Mouse (Mus musculus) hindbrain, embryonic 15.5 days (tissue): Measurements from ENCODE around the gene Sh2d3c. TPM values are rescaled to one million over a fixed set of nuclear protein-coding genes. Genes with fewer than 3 reads are reported as not detected.

Experiments
- ATAC-seq: fragments of 200-750 bp; cut with Nextera tagmentation; 2 replicates; pipeline ENCODE4 v1.8.0; 2017; ENCODE audit warnings: low read depth, moderate number of reproducible peaks, moderate TSS enrichment; ENCODE audit not compliant: low FRiP score
- H3K27ac ChIP-seq: fragments of 300-500 bp; sonication (generic); replicated peaks from 2 replicates; pipeline ENCODE4 v1.5.1; 2015; ENCODE audit warnings: mild to moderate bottlenecking, inconsistent platforms
- H3K27me3 ChIP-seq: fragments of 300-500 bp; sonication (generic); 2 replicates; pipeline ENCODE4 v1.6.1; 2015; ENCODE audit warnings: control low read depth, inconsistent platforms
- H3K36me3 ChIP-seq: fragments of 300-500 bp; sonication (generic); 2 replicates; pipeline ENCODE4 v1.6.1; 2015; ENCODE audit warnings: control low read depth, inconsistent platforms
- H3K4me1 ChIP-seq: fragments of 300-500 bp; sonication (generic); replicated peaks from 2 replicates; pipeline ENCODE4 v1.6.1; 2015; ENCODE audit warnings: control low read depth, inconsistent platforms
- H3K4me2 ChIP-seq: fragments of 300-500 bp; sonication (generic); 2 replicates; pipeline ENCODE4 v1.6.1; 2015; ENCODE audit warnings: moderate library complexity, mild to moderate bottlenecking, inconsistent platforms
- H3K4me3 ChIP-seq: fragments of 300-500 bp; sonication (generic); 2 replicates; pipeline ENCODE4 v1.5.1; 2015; ENCODE audit warnings: mild to moderate bottlenecking, inconsistent platforms
- H3K9ac ChIP-seq: fragments of 300-500 bp; sonication (generic); 2 replicates; pipeline ENCODE4 v1.6.1; 2015; ENCODE audit warnings: inconsistent platforms
- H3K9me3 ChIP-seq: fragments of 300-500 bp; sonication (generic); 2 replicates; pipeline ENCODE4 v1.6.1; 2016; ENCODE audit warnings: control low read depth, inconsistent platforms
- WGBS: fragments of 180-500 bp; shearing (Covaris S2); methylation state at CpG from one replicate; pipeline ENCODE4 v1.1.7; 2015; 5-methylcytosine and 5-hydroxymethylcytosine counted together
- polyA plus RNA-seq: library from polyadenylated mRNA; unstranded; fragments of >200 nt; fragmentation: Nextera tagmentation; extraction: Ambion mirVana; gene quantifications from 2 replicates; pipeline ENCODE4 v1.2.1, GENCODE M21; 2015

The Sh2d3c gene
- polyA plus RNA-seq, 1 experiment from 2014 or later, result 53.3 TPM

DNA sequence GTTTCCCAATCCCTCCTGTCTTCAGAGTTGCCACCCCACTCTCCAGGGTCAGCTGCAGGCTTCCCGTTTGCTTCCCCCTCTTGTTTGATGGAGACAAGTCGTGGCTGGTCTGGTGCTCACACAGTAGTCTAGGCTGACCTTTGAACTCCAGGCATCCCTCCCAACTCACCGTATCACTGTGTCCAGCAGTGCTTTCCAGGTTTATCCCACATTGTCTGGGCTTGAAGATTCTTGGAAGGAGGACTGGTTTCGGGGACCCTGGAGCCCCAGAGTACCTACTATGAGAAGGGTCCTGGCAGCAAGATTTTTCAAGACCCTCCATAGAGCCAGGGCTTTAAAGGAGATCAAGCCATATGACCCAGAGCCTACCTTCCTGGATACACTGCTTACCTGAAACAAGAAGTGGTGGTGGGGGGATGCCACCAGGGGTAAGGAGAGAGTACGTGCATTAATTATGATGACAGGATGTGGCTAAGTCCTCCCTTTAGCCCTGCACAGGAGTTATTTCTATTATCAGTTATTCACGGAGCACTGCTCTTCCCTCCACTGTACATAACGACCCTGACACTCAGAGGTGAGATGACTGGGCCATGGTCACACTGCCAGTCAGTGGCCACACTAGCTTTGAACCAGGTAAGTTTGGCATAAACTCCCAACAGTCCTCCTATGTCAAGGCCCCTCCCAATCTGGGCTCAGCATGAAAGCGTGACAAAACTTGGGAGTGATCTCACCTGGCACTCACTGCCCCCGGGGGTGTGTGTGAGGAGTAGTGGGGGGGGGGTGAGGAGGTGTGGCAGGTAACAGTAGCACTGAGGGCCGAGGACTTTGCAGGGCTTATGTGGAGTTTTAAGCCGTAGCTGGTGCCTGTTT lies 6.5 kb upstream of the Sh2d3c start:
- Histone ChIP-seq H3K9me3 (no peaks in the 10 kb centered on the region), H3K27ac (peak overlapping the region; percentile 100), H3K4me1 (peaks cover 36% of the 10 kb centered on the region), H3K36me3 (peaks cover 9% of the 10 kb centered on the region), H3K4me3 (peak overlapping the region; percentile 86; the same call in 1 of the 2 replicates), H3K9ac (peak overlapping the region; percentile 97), H3K4me2 (peak overlapping the region; percentile 85), H3K27me3 (no peaks in the 10 kb centered on the region)
- ATAC-seq, result no peak
- 63% methylated on average over 11 of the region's 11 CpGs for WGBS

DNA sequence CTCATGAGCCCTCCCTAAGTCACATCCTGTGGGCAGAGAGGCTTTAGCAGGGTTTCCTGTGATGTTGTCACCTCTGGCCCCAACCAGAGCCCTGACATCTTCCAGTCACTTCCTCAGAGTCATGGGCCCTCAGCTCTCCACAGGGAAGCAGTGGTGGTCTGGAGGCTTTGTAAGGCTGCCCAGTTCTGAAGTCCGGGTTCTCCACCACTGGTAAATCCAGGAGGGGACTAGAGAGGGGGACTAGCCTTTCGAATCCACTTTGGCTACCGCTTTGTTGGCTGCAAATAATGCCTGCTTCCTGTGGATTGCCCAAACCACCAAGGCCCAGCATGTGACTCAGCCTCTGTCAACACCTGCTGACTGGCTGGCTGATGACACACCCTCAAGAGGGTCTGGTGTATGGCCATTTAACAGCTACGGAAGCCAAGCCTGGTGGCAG lies 5.8 kb upstream of the Sh2d3c start:
- H3K4me3 ChIP-seq, result no peak overlapping the region
- no peaks in the 10 kb centered on the region for H3K9me3 ChIP-seq
- H3K9ac ChIP-seq, result no peak overlapping the region
- ATAC-seq, result no peak
- H3K27me3 ChIP-seq, result no peaks in the 10 kb centered on the region
- H3K36me3 ChIP-seq, result peaks cover 4% of the 10 kb centered on the region; the same call in 1 of the 2 replicates
- WGBS, result 80% methylated on average over 4 of the region's 4 CpGs
- H3K27ac ChIP-seq, result no peak overlapping the region
- peaks cover 36% of the 10 kb centered on the region for H3K4me1 ChIP-seq
- no peak overlapping the region for H3K4me2 ChIP-seq

DNA sequence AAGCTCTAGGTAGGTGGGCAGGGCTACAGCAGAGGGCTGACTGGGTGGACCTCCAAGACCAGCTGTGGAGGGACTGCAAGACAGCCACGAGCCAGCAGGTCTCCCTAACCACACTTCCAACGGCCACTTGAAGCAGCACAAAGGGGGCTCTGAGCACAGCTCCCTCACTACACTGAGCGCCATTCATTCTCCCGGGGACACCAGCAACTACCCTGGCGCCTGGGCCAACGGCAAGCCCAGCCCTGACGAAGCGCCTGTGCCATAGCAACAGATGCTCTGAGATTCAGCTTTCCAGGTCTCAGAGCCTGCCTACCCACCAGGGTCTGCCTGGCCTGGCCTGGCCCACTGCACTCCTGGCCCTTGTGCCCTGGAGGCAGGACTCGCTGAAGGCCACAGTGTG lies 2.1 kb upstream of the Sh2d3c start:
- Histone ChIP-seq H3K36me3 (no peaks in the 10 kb centered on the region), H3K4me2 (no peak overlapping the region), H3K9ac (no peak overlapping the region), H3K27me3 (no peaks in the 10 kb centered on the region), H3K9me3 (no peaks in the 10 kb centered on the region), H3K4me3 (no peak overlapping the region), H3K27ac (peak overlapping the region; percentile 31; the same call in 1 of the 2 replicates), H3K4me1 (peaks cover 18% of the 10 kb centered on the region)
- ATAC-seq, result peak; percentile 57
- 48% methylated on average over 9 of the region's 9 CpGs for WGBS

DNA sequence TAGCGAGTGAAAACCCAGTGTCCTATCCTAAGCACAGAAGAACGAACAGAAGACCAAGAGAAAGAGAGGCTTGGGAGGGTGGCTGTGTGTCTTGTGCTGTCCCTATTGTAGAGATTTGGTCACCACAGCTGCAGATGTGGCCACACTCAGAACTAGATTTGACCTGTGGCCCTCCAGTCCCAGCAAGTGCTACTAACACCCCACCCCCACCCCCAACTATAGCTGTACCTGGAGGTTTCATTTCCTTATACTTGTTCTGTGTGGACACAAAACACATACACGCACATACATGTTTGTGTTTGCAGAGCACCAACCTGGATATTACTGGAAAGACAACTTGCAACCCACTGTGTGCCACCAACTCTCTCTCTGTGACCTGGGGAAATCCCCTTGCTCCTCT lies 802 bp upstream of the Sh2d3c start:
- no peak for ATAC-seq
- H3K4me1 ChIP-seq, result peaks cover 5% of the 10 kb centered on the region; the same call in 1 of the 2 replicates
- no peak overlapping the region for H3K4me3 ChIP-seq
- H3K4me2 ChIP-seq, result no peak overlapping the region
- no peaks in the 10 kb centered on the region for H3K9me3 ChIP-seq
- no peaks in the 10 kb centered on the region for H3K27me3 ChIP-seq
- H3K9ac ChIP-seq, result no peak overlapping the region
- 91% methylated on average over 3 of the region's 3 CpGs for WGBS
- no peaks in the 10 kb centered on the region for H3K36me3 ChIP-seq
- no peak overlapping the region for H3K27ac ChIP-seq

DNA sequence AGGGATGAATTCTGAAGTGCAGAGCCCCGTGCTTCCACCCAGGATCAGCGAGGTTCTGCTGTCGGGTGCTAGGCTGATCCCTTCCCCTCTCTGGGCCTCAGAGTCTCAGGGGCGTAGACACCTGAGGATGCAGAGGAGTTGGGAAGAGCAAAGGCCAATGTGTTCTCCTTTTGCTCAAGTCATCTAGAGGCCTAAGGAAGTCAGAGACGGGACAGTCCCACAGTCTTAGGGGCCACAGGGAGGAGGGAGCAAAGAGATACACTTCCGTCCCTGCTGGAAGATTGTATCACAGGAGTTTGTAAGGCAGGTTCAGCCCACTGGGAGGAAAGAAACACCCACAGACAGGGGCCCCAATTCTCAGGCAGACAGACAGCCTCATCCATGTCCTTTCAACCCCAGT lies 1.2 kb downstream of the Sh2d3c start:
- Histone ChIP-seq H3K27me3 (no peaks in the 10 kb centered on the region), H3K4me3 (no peak overlapping the region), H3K4me2 (no peak overlapping the region), H3K36me3 (no peaks in the 10 kb centered on the region), H3K4me1 (peaks cover 7% of the 10 kb centered on the region), H3K27ac (no peak overlapping the region), H3K9ac (no peak overlapping the region), H3K9me3 (no peaks in the 10 kb centered on the region)
- ATAC-seq, result no peak
- 60% methylated on average over 6 of the region's 6 CpGs for WGBS

DNA sequence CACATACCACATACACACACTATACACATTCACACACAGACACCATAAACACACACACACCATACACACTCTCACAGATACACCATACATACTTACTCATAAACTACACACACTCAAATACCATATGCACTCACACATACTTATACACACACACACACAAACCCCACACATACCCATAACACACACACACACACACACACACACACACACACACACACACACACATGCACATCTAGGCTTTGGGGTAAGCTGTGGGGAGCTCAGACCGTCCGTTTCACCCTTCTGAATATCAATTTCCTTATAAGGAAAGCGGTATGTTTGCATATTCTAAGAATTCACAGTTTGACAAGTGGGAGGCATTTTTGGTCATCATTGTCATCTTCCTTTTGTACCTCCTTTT lies 1.7 kb downstream of the Sh2d3c start:
- Histone ChIP-seq H3K4me1 (peaks cover 12% of the 10 kb centered on the region), H3K27me3 (no peaks in the 10 kb centered on the region), H3K9me3 (no peaks in the 10 kb centered on the region), H3K4me2 (no peak overlapping the region), H3K27ac (no peak overlapping the region), H3K4me3 (no peak overlapping the region), H3K9ac (no peak overlapping the region), H3K36me3 (no peaks in the 10 kb centered on the region)
- WGBS, result 75% methylated on average over 3 of the region's 3 CpGs
- no peak for ATAC-seq

DNA sequence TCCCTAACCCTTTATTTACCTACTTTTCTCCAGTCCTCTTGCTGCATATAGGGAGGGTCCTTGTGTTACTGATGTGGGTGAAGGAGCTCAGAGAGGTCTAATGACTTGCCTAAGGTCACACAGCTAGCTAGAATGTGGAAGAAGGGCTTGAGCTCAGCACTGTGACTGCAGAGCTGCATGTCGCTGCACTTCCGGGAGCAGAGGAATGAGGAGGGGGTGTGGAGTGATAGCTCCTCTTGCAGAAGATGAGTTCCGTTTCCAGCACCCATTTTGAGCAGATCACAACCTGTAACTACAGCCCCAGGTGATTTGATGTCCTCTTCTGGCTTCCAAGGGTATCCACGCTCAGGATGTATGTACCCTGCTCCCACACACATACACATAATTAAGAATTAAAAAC lies 3.3 kb downstream of the Sh2d3c start:
- Histone ChIP-seq H3K4me2 (no peak overlapping the region), H3K36me3 (no peaks in the 10 kb centered on the region), H3K4me1 (peaks cover 8% of the 10 kb centered on the region), H3K4me3 (no peak overlapping the region), H3K27me3 (no peaks in the 10 kb centered on the region), H3K27ac (no peak overlapping the region), H3K9ac (no peak overlapping the region), H3K9me3 (no peaks in the 10 kb centered on the region)
- no peak for ATAC-seq
- 81% methylated on average over 4 of the region's 4 CpGs for WGBS

DNA sequence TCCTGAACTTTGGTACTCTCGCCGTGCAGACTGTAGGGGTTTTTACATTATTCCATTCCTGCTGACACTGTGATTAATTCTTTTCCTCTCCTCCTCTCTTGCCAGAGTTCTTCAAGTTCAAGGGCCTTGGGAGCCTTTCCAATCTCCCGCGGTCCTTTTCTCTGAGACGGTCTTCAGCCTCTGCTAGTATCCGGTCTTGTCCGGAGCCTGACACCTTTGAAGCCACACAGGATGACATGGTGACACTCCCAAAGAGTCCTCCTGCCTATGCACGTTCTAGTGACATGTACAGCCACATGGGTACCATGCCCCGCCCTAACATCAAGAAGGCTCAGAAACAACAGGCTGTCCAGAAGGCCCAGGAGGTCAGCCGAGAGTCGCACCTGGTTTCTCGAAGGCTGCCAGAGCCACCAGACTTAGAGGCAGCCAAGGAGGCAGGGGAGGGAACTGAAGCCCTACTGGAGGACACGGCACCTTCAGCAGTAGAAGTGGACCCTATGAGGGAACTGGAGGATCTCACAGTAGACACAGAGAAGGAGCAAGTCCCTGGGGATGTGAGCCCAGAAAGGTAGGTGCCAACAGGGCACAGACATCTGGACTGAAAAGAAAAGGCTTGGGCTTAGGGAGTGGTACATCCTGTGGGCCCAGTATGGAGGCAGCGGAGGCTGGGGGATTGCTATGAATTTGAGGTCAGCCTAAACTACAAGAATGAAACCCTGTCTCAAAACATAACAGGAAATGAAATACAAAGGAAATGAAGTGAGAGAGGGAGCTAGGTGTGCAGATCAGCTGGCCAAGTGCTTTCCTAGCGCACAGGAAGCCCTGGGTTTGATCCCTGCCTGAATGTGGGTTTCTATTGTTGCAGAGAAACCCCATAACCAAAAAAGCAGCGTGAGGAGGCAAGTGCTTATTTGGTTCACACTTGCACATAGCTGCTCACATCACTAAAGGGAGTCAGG lies 4.3 kb downstream of the Sh2d3c start:
- WGBS, result 81% methylated on average over 16 of the region's 16 CpGs

DNA sequence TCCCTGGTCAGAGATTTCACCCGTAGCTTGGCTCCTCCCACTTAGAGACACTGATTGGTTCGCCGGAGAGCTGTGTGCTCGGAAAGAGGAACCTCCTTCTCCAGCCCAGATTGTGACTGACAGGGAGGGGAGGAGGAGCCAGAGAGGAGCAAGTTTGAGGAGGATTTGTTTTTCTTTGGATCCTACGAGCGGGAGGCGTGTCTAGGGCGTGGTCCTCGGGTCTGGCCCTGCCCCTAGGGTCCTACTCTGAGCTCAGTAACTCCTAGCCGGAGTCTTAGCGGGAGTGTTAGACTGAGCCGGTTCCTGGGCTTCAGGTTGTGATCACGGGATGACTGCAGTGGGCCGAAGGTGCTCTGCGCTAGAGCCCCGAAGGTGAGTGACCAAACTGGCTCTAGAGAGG lies 6.6 kb downstream of the Sh2d3c start:
- ATAC-seq, result peak; percentile 96

More for the DNA sequence above, 4.3 kb downstream of the Sh2d3c start:
- H3K27ac ChIP-seq, result no peak overlapping the region
- no peaks in the 10 kb centered on the region for H3K36me3 ChIP-seq
- no peaks in the 10 kb centered on the region for H3K9me3 ChIP-seq
- peaks cover 8% of the 10 kb centered on the region for H3K4me1 ChIP-seq
- H3K9ac ChIP-seq, result no peak overlapping the region
- H3K27me3 ChIP-seq, result no peaks in the 10 kb centered on the region
- no peak for ATAC-seq
- H3K4me3 ChIP-seq, result no peak overlapping the region
- H3K4me2 ChIP-seq, result no peak overlapping the region

DNA sequence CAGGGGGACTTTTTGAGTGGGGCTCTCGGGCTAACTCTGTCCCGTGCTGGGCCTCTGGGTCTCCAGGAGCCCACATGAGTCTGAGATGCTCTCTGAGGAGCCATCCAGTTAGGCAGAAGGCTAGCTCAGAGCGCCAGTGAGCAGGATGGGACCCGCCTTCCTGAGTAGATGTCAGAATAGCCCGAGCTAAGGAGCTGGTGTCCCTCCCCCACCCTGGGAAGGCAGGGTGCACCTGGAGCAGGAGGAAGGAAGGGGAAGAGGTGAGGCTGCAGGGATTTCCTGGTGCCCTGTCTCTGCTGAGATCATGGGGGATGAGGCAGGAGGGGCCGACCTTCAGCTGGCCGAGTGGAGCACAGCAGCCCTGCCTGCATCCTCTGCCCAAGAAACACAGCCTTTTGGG lies 7.6 kb downstream of the Sh2d3c start:
- H3K9ac ChIP-seq, result no peak overlapping the region
- H3K27me3 ChIP-seq, result no peaks in the 10 kb centered on the region
- H3K9me3 ChIP-seq, result no peaks in the 10 kb centered on the region
- peaks cover 8% of the 10 kb centered on the region for H3K4me1 ChIP-seq
- WGBS, result 58% methylated on average over 7 of the region's 7 CpGs
- 0 out of 2 replicates have a peak overlapping the region, but pooled peaks have one; percentile 4 for H3K27ac ChIP-seq
- no peaks in the 10 kb centered on the region for H3K36me3 ChIP-seq
- peak overlapping the region; percentile 28 for H3K4me3 ChIP-seq
- ATAC-seq, result peak; percentile 10; the same call in 1 of the 2 replicates
- H3K4me2 ChIP-seq, result peak overlapping the region; percentile 53

More for the DNA sequence above, 6.6 kb downstream of the Sh2d3c start:
- H3K4me2 ChIP-seq, result peak overlapping the region; percentile 53
- H3K4me1 ChIP-seq, result peaks cover 8% of the 10 kb centered on the region
- WGBS, result under 1% methylated on average over 16 of the region's 16 CpGs
- H3K9ac ChIP-seq, result 0 out of 2 replicates have a peak overlapping the region, but pooled peaks have one; percentile 15
- H3K36me3 ChIP-seq, result no peaks in the 10 kb centered on the region
- peak overlapping the region; percentile 28 for H3K4me3 ChIP-seq
- no peaks in the 10 kb centered on the region for H3K27me3 ChIP-seq
- H3K27ac ChIP-seq, result peak overlapping the region; percentile 42; the same call in 1 of the 2 replicates
- H3K9me3 ChIP-seq, result no peaks in the 10 kb centered on the region

DNA sequence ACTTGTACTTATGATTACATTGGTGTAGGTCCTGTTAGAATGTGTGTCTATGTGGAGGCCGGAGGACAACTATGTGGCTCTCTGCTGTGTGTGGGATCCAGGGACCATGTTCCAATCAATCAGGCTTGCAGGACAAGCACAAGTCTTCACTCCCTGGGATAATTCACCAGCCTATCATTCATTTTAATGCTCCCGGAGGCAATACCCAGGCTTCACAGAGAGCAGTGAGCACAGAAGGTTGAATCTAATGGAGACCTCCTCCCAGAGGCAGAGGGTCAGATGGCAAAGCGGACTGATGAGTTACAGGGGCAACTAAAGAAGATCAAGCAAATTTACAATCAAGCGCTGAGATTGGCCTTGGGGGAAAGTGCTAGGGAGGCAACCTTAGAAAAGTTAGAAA lies 8.7 kb downstream of the Sh2d3c start:
- Histone ChIP-seq H3K27me3 (no peaks in the 10 kb centered on the region), H3K27ac (no peak overlapping the region), H3K4me3 (no peak overlapping the region), H3K36me3 (no peaks in the 10 kb centered on the region), H3K9ac (no peak overlapping the region), H3K4me2 (peak overlapping the region; percentile 1), H3K4me1 (peaks cover 8% of the 10 kb centered on the region), H3K9me3 (no peaks in the 10 kb centered on the region)
- WGBS, result 74% methylated on average over 4 of the region's 4 CpGs
- no peak for ATAC-seq

DNA sequence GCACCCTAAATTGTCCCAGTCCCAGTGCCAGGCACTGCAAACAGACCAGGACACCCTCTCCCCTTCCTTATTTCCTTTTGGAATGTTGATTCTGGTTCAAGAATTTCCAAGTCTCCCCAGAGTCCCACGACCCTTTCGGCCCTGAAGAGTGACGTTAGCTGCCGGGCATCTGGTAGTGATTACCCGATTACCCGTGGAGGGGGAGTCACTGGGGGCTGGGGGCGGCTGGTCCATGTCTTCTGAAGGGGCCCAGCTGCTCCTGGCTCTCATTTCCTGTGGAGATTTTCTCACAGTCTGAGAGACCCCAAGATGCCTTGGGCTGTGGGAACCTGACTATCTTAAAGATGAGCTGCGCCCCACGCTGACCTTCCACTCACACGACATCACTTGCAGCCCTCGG lies 10.0 kb downstream of the Sh2d3c start:
- Histone ChIP-seq H3K27me3 (no peaks in the 10 kb centered on the region), H3K9me3 (no peaks in the 10 kb centered on the region), H3K4me1 (peaks cover 8% of the 10 kb centered on the region), H3K4me2 (no peak overlapping the region), H3K36me3 (no peaks in the 10 kb centered on the region), H3K27ac (no peak overlapping the region), H3K4me3 (no peak overlapping the region), H3K9ac (no peak overlapping the region)
- 49% methylated on average over 11 of the region's 11 CpGs for WGBS
- ATAC-seq, result no peak
